Mouse (Mus musculus): Measurements from ENCODE around the gene Espnl.

Gene Espnl

DNA sequence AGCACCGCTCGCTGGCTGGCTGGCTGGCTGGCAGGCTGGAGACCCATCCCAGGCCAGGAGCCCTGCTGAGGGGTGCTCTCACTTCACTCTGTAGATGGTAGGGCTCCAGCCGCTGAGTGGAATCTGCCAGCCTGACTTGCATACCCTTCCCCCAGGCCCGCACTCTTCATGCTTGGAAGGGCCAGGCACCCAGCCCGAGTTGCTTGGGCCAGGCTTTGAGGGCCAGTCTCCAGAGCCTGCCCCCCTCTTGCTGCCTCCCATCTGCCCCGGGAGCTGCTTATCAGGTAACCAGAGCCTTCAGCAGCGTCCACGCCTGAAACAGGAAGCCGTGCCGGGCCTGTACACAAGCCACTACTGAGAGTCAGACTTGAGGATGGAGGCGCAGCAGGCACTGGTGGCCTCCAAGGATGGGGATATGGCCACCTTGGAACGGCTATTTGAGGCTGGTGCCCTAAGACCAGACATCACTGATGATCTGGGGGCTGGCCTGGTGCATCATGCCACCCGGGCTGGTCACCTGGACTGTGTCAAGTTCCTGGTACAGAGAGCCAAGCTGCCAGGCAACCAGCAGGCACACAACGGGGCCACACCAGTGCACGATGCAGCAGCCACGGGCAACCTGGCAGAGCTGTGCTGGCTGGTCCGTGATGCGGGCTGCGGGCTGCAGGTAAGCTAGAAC lies at the start of gene Espnl:
Espnl (plus strand) TSS at position 316 of the 679 bp plus-strand sequence.
- DNase-seq (ENCODE audit: low spot score) = no peak

DNA sequence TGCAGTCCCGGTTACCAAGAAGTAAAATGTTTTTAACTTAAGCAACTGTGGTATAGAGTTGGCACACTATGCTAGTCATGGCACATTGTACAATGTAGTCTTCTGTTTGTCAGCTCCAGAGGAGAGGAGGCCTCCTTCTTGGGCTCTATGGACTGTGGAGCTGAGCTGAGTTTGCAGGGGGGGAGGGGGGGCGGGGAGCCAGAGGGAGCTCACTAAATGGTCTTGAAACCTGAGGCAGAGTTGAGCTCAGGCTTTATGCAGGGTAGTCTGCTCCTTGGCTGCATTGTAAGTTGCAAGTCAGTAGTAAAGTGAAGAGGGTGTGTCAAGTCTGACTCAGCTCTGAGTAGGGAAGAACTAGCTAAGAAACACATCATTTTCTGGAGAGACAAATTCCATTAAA lies 49.6 kb upstream of the Espnl start:
- DNase-seq (ENCODE audit: low spot score) = no peak

DNA sequence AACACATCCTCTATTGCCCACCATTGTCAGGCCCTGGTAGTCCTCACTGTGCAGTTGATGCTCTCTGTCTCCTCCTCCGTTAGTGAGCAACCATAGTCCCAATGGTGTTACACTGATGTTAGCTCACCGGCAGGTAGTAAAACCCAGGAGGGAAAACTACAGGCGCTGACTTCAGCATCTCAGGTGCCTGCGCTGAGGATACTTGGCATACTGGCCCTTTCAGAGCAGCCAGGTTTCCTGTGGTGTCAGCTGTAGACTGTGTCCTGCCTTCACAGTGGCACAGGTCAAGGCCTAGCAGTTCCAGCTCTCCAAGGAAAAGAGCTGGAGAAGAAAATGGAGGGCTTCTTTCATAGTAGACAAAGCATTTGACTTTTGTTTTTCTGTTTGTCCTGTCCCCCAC lies 45.3 kb upstream of the Espnl start:
- no peak for DNase-seq (ENCODE audit: low spot score)

DNA sequence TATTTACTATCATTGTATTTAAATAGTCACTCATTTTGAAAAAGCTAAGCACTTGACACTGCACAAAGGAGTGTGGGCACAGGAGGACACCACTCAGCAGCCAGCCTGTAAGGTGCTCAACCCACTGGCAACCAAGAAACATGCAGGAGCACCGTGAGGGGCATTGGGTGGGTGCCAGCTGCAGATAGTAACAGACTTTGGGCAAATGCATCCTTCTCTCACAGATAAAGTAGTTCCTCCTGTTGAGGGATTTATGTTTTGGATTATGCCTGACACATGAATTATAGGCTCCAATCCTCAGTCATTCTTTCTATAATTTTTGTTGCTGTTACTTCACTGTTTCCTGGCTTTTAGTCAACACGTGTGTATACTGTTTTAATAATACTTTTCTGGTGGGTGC lies 44.4 kb upstream of the Espnl start:
- DNase-seq (ENCODE audit: low spot score) = no peak

DNA sequence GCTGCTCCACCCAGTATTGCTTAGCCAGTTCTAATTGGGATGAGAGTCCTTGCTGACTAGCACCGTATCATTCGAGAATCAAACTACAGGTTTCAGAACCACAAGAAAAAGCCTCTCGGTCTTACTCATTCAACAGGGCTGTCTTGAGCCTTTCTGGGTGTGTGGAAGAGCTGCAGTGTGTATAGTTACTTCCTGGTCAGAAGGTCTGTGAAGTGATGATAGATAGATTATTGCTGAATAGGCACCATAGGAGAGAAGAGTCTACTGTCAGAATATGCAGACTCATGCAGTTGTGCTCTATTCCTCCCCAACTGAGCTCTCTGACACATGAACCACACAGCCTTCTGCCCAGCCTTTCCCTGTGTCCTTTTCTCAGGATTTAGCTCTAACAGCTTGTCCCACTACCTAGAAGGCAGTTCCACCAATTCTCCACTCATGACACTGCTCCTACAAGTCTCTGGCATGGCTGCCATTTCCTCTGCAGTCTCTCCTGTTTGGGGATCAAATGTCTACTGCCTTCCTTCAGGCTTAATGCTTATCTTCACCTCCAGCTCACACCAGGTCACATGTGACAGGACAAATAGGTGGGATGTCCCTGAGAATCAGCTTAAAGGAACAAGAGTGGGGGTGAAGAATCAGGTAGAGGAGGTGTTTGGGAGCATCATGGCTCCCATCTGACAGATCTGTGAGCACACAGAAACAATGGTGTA lies 43.3 kb upstream of the Espnl start:
- DNase-seq (ENCODE audit: low spot score) = no peak

DNA sequence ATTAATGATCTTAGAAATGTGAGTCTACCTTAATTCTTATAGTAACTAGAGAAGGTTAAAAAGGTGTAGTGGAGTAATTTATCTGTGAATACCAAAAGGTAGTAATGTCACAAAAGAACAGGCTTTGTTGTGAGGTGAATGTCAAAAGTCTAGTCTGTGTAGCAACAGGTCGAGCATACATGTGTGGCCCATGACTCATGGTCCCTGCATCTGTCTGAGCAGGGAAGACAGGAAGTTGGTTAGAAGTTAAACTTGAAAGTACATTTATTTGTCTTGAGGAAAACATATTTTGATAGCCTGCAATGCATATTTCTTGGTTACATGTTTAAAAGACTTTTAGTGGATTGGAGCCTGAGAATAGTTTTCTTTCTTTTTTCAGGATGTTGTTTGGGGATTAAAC lies 42.7 kb upstream of the Espnl start:
- DNase-seq (ENCODE audit: low spot score) = no peak

DNA sequence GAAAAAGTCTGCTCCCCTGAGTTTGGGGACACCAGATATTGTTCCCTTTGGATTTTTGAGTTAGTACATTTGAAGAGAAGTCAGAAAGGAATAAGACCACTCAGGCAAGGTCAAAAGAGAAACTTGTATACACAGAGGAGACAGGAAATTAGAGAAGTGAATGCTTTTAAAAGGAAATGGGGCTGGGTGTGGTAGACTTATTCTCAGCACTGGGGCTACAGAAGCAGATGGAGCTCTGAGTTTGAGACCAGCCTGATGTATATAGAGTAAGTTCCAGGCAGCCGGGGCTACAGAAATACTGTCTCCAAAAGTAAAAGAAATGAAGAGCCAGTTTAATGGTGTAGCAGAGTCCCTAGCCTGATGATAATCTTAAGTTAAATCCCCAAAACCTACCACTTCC lies 39.3 kb upstream of the Espnl start:
- DNase-seq (ENCODE audit: low spot score) = no peak

DNA sequence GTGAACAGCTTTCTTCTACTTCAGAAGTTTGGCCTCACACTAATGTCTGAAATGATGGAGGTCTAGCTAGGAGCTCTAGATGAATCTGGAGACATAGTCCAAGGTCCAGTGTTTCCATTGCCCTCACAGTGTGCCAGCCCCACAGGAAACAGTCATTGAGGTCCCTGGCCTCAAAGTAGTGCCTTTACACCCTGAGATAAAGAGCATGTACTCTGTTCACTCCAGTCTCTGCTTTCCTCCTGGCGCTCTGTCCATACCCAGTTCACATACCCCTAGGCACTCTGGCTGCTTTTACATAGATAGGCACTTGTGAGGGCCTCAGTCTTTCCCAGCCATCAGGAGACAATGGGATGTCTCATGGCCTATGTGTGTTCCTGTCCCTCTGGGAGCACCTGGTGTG lies 32.5 kb upstream of the Espnl start:
- no peak for DNase-seq (ENCODE audit: low spot score)

DNA sequence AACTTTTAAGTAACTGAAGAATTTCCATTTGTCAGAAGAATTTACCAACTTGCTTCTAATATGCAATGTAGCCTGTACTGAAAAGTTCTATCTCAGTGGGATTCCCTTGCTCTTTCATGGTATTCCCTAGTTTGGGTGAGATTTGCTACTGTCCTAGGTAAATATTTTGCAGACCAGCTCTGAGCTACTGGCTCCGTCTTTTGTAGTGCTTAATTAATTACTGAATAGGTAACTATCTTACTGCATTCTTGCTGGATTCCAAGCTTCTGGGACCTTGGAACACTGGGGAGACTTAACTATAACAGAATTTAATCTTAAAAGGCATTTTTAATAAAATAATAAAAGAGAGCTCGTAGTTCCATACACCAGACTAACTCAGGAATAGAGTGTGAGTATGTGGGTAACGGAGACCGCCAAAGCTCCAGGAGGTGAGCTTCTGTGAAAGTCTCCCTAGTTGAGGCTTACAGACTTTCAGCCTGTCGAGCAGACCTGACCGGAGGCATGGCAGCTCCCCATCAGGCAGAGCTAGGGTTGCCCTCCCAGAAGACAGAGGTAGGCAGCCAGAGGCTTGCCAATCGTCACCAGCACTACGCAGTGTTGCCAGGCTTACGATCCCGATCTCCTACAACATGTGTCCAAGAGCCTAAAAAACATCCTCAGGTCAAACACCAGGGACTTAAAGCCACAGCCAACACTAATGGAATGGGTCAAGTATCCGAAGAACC lies 29.6 kb upstream of the Espnl start:
- DNase-seq (ENCODE audit: low spot score) = no peak

DNA sequence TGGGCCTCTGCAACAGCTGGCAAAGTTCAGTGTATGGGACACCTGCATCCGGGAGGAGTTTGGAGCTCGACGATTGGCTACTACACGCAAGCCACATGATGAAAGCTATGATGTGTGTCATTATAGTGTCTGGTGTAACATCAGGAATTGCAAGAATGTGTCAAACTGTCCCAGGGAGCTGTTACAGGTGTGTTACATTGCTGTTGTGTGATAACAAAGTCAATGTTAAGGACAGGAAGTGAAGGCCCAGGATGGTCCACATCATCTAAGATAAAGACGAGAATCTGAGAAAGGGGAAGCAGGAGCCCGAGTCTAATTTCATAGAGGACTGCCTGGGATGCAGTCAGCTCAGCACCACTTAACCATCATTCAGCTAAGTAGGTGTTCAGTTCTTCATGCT lies 26.3 kb upstream of the Espnl start:
- DNase-seq (ENCODE audit: low spot score) = no peak

DNA sequence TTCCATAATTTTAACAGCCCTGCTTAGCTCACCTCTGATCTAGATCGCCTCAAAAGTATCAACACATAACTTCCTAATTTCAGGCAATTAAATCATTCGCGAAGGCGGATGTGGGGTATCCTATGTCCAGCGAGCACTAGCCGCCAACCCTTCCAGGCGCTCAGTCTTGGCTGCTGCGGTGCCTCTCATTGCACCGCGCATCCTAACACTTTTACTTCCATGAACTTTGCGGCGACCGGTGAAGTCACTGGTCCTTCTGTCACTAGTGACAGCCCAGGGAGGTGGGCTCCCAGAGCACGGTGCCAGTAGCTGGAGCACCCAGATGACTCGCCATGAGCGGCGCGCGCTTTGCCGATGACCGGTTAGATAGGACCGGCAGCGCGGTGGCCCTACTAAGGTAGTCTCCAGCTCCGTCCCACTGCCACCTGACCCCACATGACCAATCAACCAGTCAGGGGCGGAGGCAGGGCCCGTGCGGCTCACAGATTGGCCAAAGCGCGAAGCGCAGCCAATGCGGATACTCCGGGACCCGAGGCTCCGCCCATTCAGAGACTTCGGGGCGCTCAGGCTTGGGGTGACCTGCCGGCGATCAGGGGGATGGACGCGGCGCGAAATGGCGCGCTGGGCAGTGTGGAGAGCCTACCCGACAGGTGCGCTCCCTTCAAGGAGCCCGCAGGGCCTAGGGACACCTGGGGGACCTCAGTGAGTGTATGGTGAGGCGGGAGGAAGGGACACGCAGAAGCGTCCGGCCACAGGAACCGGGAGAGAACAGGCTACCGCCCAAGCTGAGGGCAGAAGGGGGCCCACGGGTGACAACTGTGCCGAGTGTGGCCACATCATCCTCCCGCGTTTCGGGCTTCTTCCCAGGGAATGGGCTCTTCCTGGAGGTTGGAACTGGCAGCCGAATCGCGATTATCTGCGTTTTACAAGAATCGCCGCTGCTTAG lies 23.8 kb upstream of the Espnl start, which contains the start of gene Scly:
Scly (plus strand) TSS at position 540 of the 946 bp plus-strand sequence.
- peak; percentile 92 for DNase-seq (ENCODE audit: low spot score)

DNA sequence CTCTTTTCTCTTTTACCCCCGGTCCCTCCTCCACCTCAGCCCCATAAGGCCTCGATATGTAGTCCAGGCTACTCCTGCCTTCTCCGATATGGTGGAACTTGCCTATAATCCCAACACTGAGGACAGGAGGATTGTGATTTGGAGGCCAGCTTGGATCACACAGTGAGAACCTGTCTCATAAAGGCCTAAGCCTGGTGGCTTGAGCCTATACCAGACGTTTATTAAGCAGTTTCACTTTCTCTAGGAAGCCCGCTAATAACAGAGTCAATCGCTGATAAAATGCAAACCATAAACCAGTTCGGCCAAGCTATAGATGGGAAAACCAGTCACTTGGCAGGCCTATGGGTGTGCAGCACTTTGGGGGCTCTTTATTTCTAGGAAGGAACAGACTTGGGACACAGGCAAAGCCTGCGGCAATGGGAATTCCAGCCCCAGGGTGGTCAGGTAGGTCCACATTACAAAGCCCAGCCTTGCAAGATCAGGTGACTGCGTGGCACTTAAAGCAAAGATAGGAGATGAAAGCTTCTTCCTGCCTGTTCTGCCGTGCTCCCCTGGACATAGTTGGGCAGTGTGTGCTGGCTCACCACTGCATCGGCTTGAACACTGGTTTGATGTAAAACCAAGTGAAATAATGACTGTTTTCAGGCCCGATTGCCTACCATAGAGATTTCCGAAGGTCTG lies 22.7 kb upstream of the Espnl start:
- no peak for DNase-seq (ENCODE audit: low spot score)

DNA sequence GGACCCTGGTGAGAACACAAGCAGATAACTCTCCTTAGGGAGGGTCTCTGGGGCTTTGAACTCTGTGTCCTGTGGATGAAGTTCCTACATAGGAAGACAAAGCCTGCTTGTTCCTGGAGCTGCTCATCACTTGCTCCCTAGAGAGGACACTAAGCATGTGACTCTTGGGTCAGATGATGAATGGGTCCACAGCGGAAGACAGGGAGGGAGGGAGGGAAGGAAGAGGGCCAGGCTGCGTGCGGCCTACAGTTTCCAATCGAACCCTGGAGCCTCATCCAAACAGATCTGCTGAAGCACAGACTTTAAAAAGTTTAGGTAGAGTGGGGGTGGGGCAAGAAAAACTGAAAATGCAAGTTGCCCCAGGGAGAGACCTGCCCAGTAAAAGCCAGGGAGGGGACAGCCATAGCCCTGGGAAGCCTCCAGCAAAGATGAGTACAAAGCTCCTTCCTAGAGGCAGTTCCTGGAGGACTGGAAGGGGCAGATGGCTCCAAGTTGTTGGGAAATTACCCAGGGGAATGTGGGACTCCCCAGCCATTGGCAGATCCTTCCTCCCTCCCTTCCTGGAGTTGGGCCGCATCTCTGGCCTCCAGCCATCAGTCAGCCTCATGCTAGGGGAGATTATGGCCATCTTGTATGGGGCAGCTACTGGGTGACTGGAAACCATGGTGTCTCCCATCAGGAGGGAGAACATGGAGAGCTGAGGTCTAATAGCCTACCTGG lies 22.0 kb upstream of the Espnl start:
- no peak for DNase-seq (ENCODE audit: low spot score)

DNA sequence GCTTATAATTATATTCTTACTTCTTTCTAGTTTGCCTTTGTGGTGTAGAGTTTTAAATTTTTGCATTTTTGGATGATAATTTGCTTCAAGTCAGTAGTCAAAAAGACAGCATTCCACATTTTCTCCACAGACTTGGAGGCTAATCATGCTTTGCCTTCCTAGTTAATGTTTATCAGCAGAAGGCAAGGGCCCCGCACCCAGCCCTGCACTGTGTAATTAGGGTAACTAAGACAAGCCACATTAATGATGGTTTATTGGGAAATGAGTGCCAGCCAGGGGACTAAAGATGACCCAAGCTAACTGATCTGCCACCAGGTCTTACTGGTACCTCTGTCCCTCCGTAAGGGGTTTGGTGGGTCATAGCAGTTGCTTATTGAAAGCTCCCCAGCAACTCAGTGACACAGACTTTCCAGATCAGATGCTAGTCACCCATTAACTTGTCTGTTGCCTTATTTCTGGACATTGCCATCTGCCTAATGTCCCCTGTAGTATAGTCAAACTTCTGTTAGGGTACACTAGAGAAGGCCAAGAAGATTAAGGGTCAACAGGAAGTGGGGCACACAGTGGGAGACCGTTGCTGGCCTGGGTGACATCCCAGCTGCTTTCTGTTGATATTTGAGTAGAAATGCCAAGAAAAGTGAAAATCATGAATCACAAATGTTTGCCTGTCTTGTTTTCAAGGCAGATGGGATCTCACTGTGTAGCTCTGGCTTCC lies 20.5 kb upstream of the Espnl start:
- no peak for DNase-seq (ENCODE audit: low spot score)

DNA sequence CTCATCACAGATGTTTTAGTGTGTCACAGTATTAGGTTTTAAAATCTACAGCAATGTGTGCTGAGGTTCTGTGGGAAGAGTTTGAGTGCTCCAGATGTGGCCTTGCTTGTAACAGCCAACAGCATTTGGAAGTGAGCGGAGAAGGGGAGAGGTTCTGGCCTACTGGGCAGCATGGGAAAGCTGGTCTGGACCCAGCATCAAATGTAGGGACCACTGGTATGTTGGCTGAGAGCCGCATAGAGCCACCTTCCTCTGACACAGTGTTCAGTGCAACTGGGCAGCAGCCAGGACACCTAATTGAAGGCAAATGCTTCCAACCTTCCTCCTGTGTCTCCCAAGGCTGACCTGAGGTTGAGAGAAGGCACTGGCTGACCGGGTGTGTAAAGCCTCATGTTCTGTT lies 19.9 kb upstream of the Espnl start:
- no peak for DNase-seq (ENCODE audit: low spot score)

DNA sequence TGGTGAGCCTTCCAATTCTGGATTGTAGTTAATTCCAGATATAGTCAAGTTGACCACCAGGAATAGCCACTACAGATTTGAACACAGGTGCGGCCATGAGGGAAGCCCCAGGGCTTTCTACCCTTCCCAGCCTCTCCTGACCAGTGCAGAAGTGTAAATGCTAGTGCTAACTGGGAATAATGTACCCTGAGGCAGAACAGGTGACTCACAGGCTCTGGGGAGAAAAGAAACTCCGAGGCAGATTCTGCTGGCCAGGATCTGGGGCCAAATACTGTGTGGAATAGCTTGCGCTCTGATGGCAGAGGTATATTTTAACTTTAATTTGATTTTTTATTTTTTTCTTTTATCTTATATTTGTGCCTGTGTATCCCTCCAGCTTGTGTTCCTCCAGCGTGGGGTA lies 17.3 kb upstream of the Espnl start:
- DNase-seq (ENCODE audit: low spot score) = no peak

DNA sequence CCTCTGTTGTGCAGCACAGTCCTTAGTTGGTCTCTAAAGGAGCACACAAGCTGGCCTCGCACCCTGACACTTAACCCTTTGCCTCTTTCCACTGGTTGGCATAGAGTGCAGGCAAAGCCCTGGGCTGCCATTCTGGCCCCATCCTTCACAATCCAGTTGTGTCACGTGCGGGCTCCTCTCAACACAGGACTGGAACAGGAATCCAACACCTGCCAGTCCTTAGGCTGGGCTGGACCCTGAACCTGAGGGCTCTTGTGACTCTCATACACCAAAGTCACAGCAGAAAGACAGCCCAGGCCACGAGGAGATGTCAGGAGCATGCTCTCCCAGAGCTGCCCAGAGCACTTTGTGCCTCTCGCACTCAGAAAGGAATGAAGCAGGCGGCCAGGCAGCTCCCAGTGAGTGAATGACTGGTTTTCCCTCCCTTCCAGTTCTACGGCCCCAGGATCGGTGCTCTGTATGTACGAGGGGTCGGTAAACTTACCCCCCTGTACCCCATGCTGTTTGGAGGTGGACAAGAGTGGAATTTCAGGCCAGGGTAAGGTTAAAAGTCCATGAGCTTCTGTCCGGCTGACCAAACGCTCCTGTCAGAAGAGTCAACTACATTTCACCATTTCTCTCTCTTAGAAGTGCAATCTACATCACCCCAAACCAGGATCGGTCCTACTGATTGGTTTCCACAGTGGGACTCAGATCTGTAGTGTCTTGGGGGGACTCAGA lies 12.3 kb upstream of the Espnl start:
- no peak for DNase-seq (ENCODE audit: low spot score)

DNA sequence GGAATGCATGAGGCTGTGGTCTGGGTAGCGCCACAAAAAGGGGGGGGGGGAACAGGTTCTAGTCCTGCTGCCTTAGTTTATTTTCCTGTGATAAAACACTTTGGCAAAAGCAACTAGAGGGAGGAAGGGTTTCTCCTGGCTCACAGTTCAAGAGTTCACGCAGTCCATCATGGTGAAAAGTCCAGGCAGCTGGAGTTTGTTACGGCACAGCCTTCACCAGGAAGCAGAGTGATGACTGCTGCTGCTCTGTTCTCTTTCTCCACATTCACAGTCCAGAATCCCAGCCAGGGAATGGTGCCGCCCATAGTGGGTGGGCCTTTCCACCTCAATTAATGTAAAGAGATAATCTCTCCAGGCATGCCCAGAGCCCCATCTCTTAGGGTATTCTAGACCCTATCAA lies 9.6 kb upstream of the Espnl start:
- no peak for DNase-seq (ENCODE audit: low spot score)

DNA sequence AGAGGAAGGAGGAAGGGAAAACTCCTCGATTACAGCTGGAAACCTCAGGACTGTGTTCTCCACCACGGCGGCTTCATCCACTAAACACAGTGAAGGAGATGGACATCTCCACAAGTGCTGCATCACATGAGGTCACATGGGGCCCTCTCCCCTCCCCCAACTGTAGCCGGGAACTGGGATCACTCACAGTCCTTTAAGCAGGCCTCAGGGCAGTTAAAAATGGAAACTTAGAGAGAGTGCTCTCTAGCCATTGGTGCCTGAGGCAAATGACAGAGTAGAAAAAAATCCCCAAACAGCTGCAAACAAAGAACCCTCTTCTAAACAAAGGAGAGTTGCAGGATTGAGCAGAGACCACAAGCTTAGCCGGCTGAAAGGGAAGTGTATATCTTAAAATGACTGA lies 8.6 kb upstream of the Espnl start:
- DNase-seq (ENCODE audit: low spot score) = no peak

DNA sequence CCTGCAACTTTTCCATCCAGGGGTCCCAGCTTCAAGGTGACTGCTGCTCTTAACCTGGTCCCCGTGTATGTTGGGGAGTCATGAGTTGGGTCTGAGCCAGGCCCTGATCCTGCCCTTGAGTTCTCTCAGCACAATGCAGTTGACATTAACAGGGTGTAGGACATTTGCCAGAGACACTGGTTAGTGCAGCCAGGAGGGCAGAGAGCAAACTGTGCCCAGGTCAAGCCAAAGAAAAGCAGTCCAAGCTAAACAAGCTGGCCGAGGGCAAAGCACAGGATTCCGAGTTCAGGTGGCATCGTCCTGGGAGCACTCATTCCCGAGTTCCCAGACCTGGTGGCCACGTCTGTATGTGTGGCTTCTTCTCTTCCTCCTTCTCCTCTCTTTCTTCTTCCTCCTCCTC lies 4.2 kb upstream of the Espnl start:
- DNase-seq (ENCODE audit: low spot score) = no peak

All from left cerebral cortex, adult 11 months (tissue).